Mouse (Mus musculus): ENCODE data around the gene Cd274. TPM values are rescaled to one million over a fixed set of nuclear protein-coding genes. Genes with fewer than 3 reads are reported as not detected.
A peak's percentile ranks its signal among the peaks of the same experiment; 100 is the strongest.

Cd274 gene
- polyA plus RNA-seq, 1 experiment = 9.0 TPM

DNA sequence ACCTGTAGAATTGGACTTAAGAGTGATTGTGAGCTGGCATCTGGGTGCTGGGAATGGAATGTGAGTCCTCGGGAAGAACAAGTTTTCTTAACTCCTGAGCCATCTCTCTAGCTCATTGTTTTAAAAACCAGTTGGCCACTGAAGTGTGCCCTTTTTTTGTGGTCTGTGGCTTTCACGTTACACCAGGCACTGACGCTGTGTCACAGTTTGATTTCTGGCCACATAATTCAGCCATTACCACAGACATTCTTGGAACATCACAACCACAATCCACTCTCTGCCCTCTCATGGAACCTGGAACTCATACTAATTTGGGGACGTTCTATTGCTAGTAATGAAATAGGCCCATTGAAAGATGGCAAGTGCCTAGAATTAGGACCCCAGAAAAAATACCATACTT lies 26.2 kb upstream of the Cd274 start:
- TF ChIP-seq POLR2A (IDR thresholded peaks at IDR 0.05; ENCODE audit: borderline replicate concordance, extremely low read depth, low read depth, low read length) (no peak), CTCF (IDR thresholded peaks at IDR 0.05; ENCODE audit: insufficient read depth, low read length) (no peak)
- H3K4me1 ChIP-seq (ENCODE audit: control insufficient read depth, insufficient read depth, low read length) = no peaks in the 10 kb centered on the region
- no peak overlapping the region for H3K4me3 ChIP-seq (replicated peaks; ENCODE audit: extremely low read depth, low read depth, low read length)
- no peak for DNase-seq
- 67% methylated on average over 4 of the region's 4 CpGs for WGBS

GRCm38 (mm10) chr19:29342281-29342680 lies 25.0 kb upstream of the Cd274 start:
- 80% methylated on average over 6 of the region's 6 CpGs for WGBS
- Histone ChIP-seq H3K4me3 (replicated peaks; ENCODE audit: extremely low read depth, low read depth, low read length) (no peak overlapping the region), H3K4me1 (ENCODE audit: control insufficient read depth, insufficient read depth, low read length) (no peaks in the 10 kb centered on the region)

GRCm38 (mm10) chr19:29344868-29345267 lies 22.4 kb upstream of the Cd274 start:
- H3K4me1 ChIP-seq (ENCODE audit: control insufficient read depth, insufficient read depth, low read length) = no peaks in the 10 kb centered on the region
- H3K4me3 ChIP-seq (replicated peaks; ENCODE audit: extremely low read depth, low read depth, low read length) = no peak overlapping the region
- no peak for TF ChIP-seq CTCF (IDR thresholded peaks at IDR 0.05; ENCODE audit: insufficient read depth, low read length)
- TF ChIP-seq POLR2A (IDR thresholded peaks at IDR 0.05; ENCODE audit: borderline replicate concordance, extremely low read depth, low read depth, low read length) = no peak
- DNase-seq = no peak

More at GRCm38 (mm10) chr19:29342281-29342680, 25.0 kb upstream of the Cd274 start:
- TF ChIP-seq POLR2A (IDR thresholded peaks at IDR 0.05; ENCODE audit: borderline replicate concordance, extremely low read depth, low read depth, low read length) (no peak), CTCF (IDR thresholded peaks at IDR 0.05; ENCODE audit: insufficient read depth, low read length) (no peak)
- no peak for DNase-seq

DNA sequence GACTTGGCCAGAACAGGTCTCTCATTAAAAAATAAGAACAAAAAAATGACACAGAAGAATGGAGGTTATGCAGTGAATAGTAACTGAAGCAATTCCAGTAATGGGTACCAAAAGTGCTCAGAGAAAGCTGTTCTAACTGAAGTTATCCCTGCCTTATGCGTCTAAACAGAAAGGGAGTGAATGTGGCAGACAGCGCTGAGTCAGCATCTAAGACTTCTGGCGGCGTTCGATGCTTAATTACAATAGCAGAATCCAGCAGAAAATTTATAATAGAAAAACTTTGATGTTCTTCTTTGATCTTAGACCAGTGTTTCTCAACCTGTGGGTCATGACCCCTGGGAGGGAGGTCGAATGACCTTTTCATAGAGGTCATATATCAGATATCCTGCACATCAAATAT lies 21.6 kb upstream of the Cd274 start:
- Histone ChIP-seq H3K4me1 (ENCODE audit: control insufficient read depth, insufficient read depth, low read length) (no peaks in the 10 kb centered on the region), H3K4me3 (replicated peaks; ENCODE audit: extremely low read depth, low read depth, low read length) (no peak overlapping the region)
- TF ChIP-seq POLR2A (IDR thresholded peaks at IDR 0.05; ENCODE audit: borderline replicate concordance, extremely low read depth, low read depth, low read length) (no peak), CTCF (IDR thresholded peaks at IDR 0.05; ENCODE audit: insufficient read depth, low read length) (no peak)
- DNase-seq = no peak
- WGBS = 65% methylated on average over 6 of the region's 6 CpGs

DNA sequence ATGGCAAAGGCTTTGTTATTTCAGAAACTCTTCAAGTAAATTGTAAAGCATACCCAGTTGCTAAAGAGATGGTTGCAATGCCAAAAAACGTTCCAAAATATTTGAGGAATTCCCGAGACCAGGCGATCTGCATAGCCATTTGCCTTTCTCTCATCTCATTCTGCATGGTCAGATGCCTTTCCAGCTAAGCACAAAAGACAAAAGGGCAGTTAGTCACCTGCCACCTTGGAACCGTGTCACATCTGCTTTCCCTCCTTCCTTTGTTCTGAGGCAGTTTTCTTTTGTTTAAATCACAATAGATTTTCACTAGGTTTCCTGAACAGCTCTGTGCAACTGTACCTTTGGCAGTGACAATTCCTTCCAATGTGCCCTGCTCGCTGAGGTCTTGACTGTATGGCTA lies 16.3 kb upstream of the Cd274 start:
- no peak for DNase-seq
- Histone ChIP-seq H3K4me3 (replicated peaks; ENCODE audit: extremely low read depth, low read depth, low read length) (no peak overlapping the region), H3K4me1 (ENCODE audit: control insufficient read depth, insufficient read depth, low read length) (peaks cover 2% of the 10 kb centered on the region; the same call in 1 of the 2 replicates)
- 49% methylated on average over 5 of the region's 5 CpGs for WGBS
- no peak for TF ChIP-seq CTCF (IDR thresholded peaks at IDR 0.05; ENCODE audit: insufficient read depth, low read length)
- TF ChIP-seq POLR2A (IDR thresholded peaks at IDR 0.05; ENCODE audit: borderline replicate concordance, extremely low read depth, low read depth, low read length) = no peak

- TF ChIP-seq POLR2A (IDR thresholded peaks at IDR 0.05; ENCODE audit: borderline replicate concordance, extremely low read depth, low read depth, low read length) (no peak), CTCF (IDR thresholded peaks at IDR 0.05; ENCODE audit: insufficient read depth, low read length) (peak; percentile 95)
- DNase-seq = peak; percentile 84
- WGBS = 3% methylated on average over 20 of the region's 20 CpGs
- peak overlapping the region; percentile 31 for H3K4me3 ChIP-seq (replicated peaks; ENCODE audit: extremely low read depth, low read depth, low read length)
- H3K4me1 ChIP-seq (ENCODE audit: control insufficient read depth, insufficient read depth, low read length) = peaks cover 2% of the 10 kb centered on the region; the same call in 1 of the 2 replicates
Measured at GRCm38 (mm10) chr19:29354895-29355877, 12.1 kb upstream of the Cd274 start.

- WGBS = 87% methylated on average over 11 of the region's 11 CpGs
- no peak for DNase-seq
Measured at GRCm38 (mm10) chr19:29356281-29356680, 11.0 kb upstream of the Cd274 start.

DNA sequence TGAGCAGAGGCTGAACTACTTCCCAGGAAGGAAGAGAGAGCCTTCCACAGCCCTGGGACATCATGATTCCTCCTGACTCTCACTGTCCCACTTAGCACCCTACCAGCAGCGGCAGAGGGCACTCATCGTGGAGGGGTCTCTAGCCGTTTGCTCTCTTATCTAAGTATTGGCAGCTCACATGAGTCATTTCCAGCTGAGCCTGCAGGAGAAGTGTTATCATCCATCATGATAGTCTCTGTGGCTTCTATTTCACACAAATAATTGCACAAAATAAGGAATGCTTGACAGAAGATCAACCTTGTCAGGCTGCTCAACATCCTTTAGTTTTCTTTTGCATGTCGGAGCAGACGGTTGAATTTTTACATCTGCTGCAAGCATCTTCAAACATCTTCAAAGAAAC lies 7.0 kb upstream of the Cd274 start:
- 76% methylated on average over 5 of the region's 5 CpGs for WGBS
- DNase-seq = no peak
- H3K4me1 ChIP-seq (ENCODE audit: control insufficient read depth, insufficient read depth, low read length) = peaks cover 2% of the 10 kb centered on the region; the same call in 1 of the 2 replicates
- no peak for TF ChIP-seq CTCF (IDR thresholded peaks at IDR 0.05; ENCODE audit: insufficient read depth, low read length)
- H3K4me3 ChIP-seq (replicated peaks; ENCODE audit: extremely low read depth, low read depth, low read length) = no peak overlapping the region

More at GRCm38 (mm10) chr19:29356281-29356680, 11.0 kb upstream of the Cd274 start:
- Histone ChIP-seq H3K4me3 (replicated peaks; ENCODE audit: extremely low read depth, low read depth, low read length) (no peak overlapping the region), H3K4me1 (ENCODE audit: control insufficient read depth, insufficient read depth, low read length) (peaks cover 2% of the 10 kb centered on the region; the same call in 1 of the 2 replicates)
- TF ChIP-seq CTCF (IDR thresholded peaks at IDR 0.05; ENCODE audit: insufficient read depth, low read length) (no peak), POLR2A (IDR thresholded peaks at IDR 0.05; ENCODE audit: borderline replicate concordance, extremely low read depth, low read depth, low read length) (no peak)

GRCm38 (mm10) chr19:29361468-29362130 lies 5.7 kb upstream of the Cd274 start:
- DNase-seq = peak; percentile 84
- TF ChIP-seq POLR2A (IDR thresholded peaks at IDR 0.05; ENCODE audit: borderline replicate concordance, extremely low read depth, low read depth, low read length) (peak; percentile 74; the same call in 1 of the 2 replicates), CTCF (IDR thresholded peaks at IDR 0.05; ENCODE audit: insufficient read depth, low read length) (no peak)
- 3% methylated on average over 33 of the region's 33 CpGs for WGBS

More at GRCm38 (mm10) chr19:29361468-29362130, 5.7 kb upstream of the Cd274 start:
- Histone ChIP-seq H3K4me3 (replicated peaks; ENCODE audit: extremely low read depth, low read depth, low read length) (peak overlapping the region; percentile 78), H3K4me1 (ENCODE audit: control insufficient read depth, insufficient read depth, low read length) (peaks cover 2% of the 10 kb centered on the region; the same call in 1 of the 2 replicates)

Data from lung, adult 2 months (tissue).